Mouse (Mus musculus) fibroblast of lung, adult 2 months (primary cell): ENCODE data around the gene Ssr3.

Source experiments
- DNase-seq: peaks from one replicate; pipeline ENCODE4 v3.0.0-alpha.2; 2011; ENCODE audit warnings: low read depth

Gene Ssr3

GRCm38 (mm10) chr3:65373594-65374182, 18.7 kb downstream of the Ssr3 start:
- DNase-seq, result no peak

- no peak for DNase-seq
Measured at GRCm38 (mm10) chr3:65372552-65372951, 19.9 kb downstream of the Ssr3 start.

GRCm38 (mm10) chr3:65367944-65368343, 24.5 kb downstream of the Ssr3 start:
- DNase-seq, result no peak

GRCm38 (mm10) chr3:65365921-65366710, 26.3 kb downstream of the Ssr3 start:
- DNase-seq, result no peak

- DNase-seq, result no peak
Measured at GRCm38 (mm10) chr3:65365184-65365583, 27.2 kb downstream of the Ssr3 start.

GRCm38 (mm10) chr3:65363438-65363837, 29.0 kb downstream of the Ssr3 start:
- no peak for DNase-seq

- DNase-seq, result no peak
Measured at GRCm38 (mm10) chr3:65360163-65360969, 32.1 kb downstream of the Ssr3 start.

GRCm38 (mm10) chr3:65358841-65359240, 33.6 kb downstream of the Ssr3 start:
- DNase-seq, result no peak

GRCm38 (mm10) chr3:65358275-65358674, 34.1 kb downstream of the Ssr3 start:
- DNase-seq, result no peak

- DNase-seq, result no peak
Measured at GRCm38 (mm10) chr3:65355479-65355878, 36.9 kb downstream of the Ssr3 start.

- DNase-seq, result no peak
Measured at GRCm38 (mm10) chr3:65353263-65354037, 39.0 kb downstream of the Ssr3 start.

- no peak for DNase-seq
Measured at GRCm38 (mm10) chr3:65352278-65353127, 39.9 kb downstream of the Ssr3 start.

- no peak for DNase-seq
Measured at GRCm38 (mm10) chr3:65346176-65346575, 46.2 kb downstream of the Ssr3 start.

- no peak for DNase-seq
Measured at GRCm38 (mm10) chr3:65340173-65340951, 52.1 kb downstream of the Ssr3 start.

GRCm38 (mm10) chr3:65337835-65338464, 54.5 kb downstream of the Ssr3 start:
- DNase-seq, result no peak
